Mouse (Mus musculus): ENCODE measurements around the gene Zmpste24. TPM values are rescaled to one million over a fixed set of nuclear protein-coding genes. Genes with fewer than 3 reads are reported as not detected.

Gene Zmpste24
- total RNA-seq, 2 experiments from 2014 or later = 34.1 to 65.3 TPM

Other genes with a start within 250 kb of the Zmpste24 start
- not detected in 2 replicates for gene Rims3, start 243.4 kb downstream of the Zmpste24 start, total RNA-seq (2014; fragmentation: Nextera tagmentation)
- not detected in 2 replicates for gene Rims3, start 243.4 kb downstream of the Zmpste24 start, total RNA-seq (2017)
- 6.9 and 13.5 TPM in 2 replicates for gene Exo5, start 173.2 kb downstream of the Zmpste24 start, total RNA-seq (2014; fragmentation: Nextera tagmentation)
- gene Exo5, start 173.2 kb downstream of the Zmpste24 start, total RNA-seq (2017) = 13.2 and 29.9 TPM in 2 replicates
- 3.1 and 9.1 TPM in 2 replicates for gene Zfp69, start 146.5 kb downstream of the Zmpste24 start, total RNA-seq (2014; fragmentation: Nextera tagmentation)
- gene Zfp69, start 146.5 kb downstream of the Zmpste24 start, total RNA-seq (2017) = 2.3 and 7.8 TPM in 2 replicates
- gene Smap2, start 81.0 kb downstream of the Zmpste24 start, total RNA-seq (2014; fragmentation: Nextera tagmentation) = 157 and 168 TPM in 2 replicates
- gene Smap2, start 81.0 kb downstream of the Zmpste24 start, total RNA-seq (2017) = 84.1 and 87.3 TPM in 2 replicates
- gene Col9a2, start 58.9 kb downstream of the Zmpste24 start, total RNA-seq (2014; fragmentation: Nextera tagmentation) = not detected in 2 replicates
- gene Col9a2, start 58.9 kb downstream of the Zmpste24 start, total RNA-seq (2017) = not detected in 2 replicates
- not detected in 2 replicates for gene Tmco2, start 11.0 kb upstream of the Zmpste24 start, total RNA-seq (2014; fragmentation: Nextera tagmentation)
- gene Tmco2, start 11.0 kb upstream of the Zmpste24 start, total RNA-seq (2017) = not detected in 2 replicates
- gene Rlf, start 116.8 kb upstream of the Zmpste24 start, total RNA-seq (2014; fragmentation: Nextera tagmentation) = 28.6 and 29.1 TPM in 2 replicates
- 42.0 and 43.0 TPM in 2 replicates for gene Rlf, start 116.8 kb upstream of the Zmpste24 start, total RNA-seq (2017)
- gene Gm12888, start 226.7 kb upstream of the Zmpste24 start, total RNA-seq (2014; fragmentation: Nextera tagmentation) = not detected in 2 replicates
- gene Gm12888, start 226.7 kb upstream of the Zmpste24 start, total RNA-seq (2017) = not detected in 2 replicates